Mouse (Mus musculus) cerebellum, adult 2 months (tissue): ENCODE results near the gene Vamp2.

ENCODE experiments used
- CTCF ChIP-seq: fragments of 200-500 bp; IDR thresholded peaks from 2 replicates; pipeline ENCODE4 v1.5.1; 2011; ENCODE audit warnings: low read depth, mild to moderate bottlenecking, control low read depth, low read length, moderate library complexity, borderline replicate concordance; ENCODE audit not compliant: insufficient read depth
- POLR2A ChIP-seq: fragments of 200-500 bp; IDR thresholded peaks from 2 replicates; pipeline ENCODE4 v1.6.1; 2011; ENCODE audit warnings: low read length, control low read depth, borderline replicate concordance; ENCODE audit not compliant: insufficient read depth

- TF ChIP-seq POLR2A: no peak
- TF ChIP-seq CTCF: no peak
Measured at GRCm38 (mm10) chr11:69078041-69078440, 10.2 kb upstream of the Vamp2 start.
